Mouse (Mus musculus): ENCODE data around the gene Efcab11. TPM values are rescaled to one million over a fixed set of nuclear protein-coding genes. Genes with fewer than 3 reads are reported as not detected.

Gene Efcab11
- polyA plus RNA-seq, 1 experiment from 2014 or later: 27.3 TPM

DNA sequence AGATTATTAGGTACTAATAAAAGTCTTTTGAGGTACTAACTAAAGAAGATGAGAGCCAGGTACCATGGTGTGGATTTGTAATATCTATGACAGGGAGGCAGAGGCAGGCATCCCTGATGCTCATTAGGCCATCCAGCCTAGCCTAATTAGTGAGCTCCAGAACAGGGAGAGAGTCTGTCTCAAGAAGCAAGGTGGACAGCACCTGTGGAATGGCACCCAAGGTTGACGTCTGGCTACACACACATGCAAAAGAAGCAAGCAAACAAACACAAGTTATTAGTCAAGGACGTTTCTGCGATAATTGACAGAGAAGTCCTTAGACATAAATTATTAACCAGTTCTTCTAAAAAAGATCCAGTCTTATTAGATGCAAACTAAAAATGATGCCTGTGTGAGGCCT lies 114.6 kb downstream of the Efcab11 start:
- H3K4me2 ChIP-seq (ENCODE audit: low read depth, low read length): no peak overlapping the region
- H3K4me3 ChIP-seq (ENCODE audit: low read depth, low read length): no peak overlapping the region
- DNase-seq (ENCODE audit: low spot score) (no peak), ATAC-seq (replicated peaks; ENCODE audit: insufficient number of reproducible peaks, low FRiP score, low TSS enrichment, low read depth) (no peak)
- no peaks in the 10 kb centered on the region for H3K36me3 ChIP-seq (replicated peaks; ENCODE audit: control insufficient read depth, insufficient read depth, low read depth, low read length)
- no peak overlapping the region for H3K27ac ChIP-seq (replicated peaks; ENCODE audit: low read depth, low read length)
- 96% methylated on average over 3 of the region's 3 CpGs for WGBS
- H3K4me1 ChIP-seq (ENCODE audit: control insufficient read depth, insufficient read depth, low read length): no peaks in the 10 kb centered on the region
- no peaks in the 10 kb centered on the region for H3K27me3 ChIP-seq (ENCODE audit: control insufficient read depth, insufficient read depth, low read length)
- H3K9ac ChIP-seq (replicated peaks; ENCODE audit: low read length): no peak overlapping the region
- no peaks in the 10 kb centered on the region for H3K9me3 ChIP-seq (replicated peaks; ENCODE audit: control insufficient read depth, low read length)

DNA sequence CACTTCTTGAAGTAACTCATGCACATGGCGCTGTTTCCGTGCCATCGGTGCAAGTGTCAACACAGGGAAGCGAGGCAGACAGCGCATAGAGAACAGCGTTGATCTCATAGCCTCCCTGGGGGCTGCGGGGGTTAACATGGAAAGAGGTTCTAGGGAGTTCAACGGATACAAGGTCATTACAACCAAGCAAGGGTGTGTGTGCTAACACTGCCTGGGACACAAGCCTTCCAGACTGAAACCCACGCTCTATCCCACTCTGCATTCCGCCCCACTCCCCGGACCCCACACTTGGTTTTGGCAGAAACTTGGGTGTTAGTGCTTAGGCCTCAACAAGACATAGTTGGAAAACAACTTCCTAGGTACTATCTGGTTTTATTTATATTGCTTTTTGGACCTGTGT lies 116.5 kb downstream of the Efcab11 start:
- H3K4me2 ChIP-seq (ENCODE audit: low read depth, low read length): no peak overlapping the region
- no peak overlapping the region for H3K4me3 ChIP-seq (ENCODE audit: low read depth, low read length)
- H3K27me3 ChIP-seq (ENCODE audit: control insufficient read depth, insufficient read depth, low read length): no peaks in the 10 kb centered on the region
- no peaks in the 10 kb centered on the region for H3K36me3 ChIP-seq (replicated peaks; ENCODE audit: control insufficient read depth, insufficient read depth, low read depth, low read length)
- H3K9ac ChIP-seq (replicated peaks; ENCODE audit: low read length): no peak overlapping the region
- no peaks in the 10 kb centered on the region for H3K9me3 ChIP-seq (replicated peaks; ENCODE audit: control insufficient read depth, low read length)
- H3K27ac ChIP-seq (replicated peaks; ENCODE audit: low read depth, low read length): no peak overlapping the region
- ATAC-seq (replicated peaks; ENCODE audit: insufficient number of reproducible peaks, low FRiP score, low TSS enrichment, low read depth) (no peak), DNase-seq (ENCODE audit: low spot score) (no peak)
- no peaks in the 10 kb centered on the region for H3K4me1 ChIP-seq (ENCODE audit: control insufficient read depth, insufficient read depth, low read length)
- WGBS: 90% methylated on average over 11 of the region's 11 CpGs

DNA sequence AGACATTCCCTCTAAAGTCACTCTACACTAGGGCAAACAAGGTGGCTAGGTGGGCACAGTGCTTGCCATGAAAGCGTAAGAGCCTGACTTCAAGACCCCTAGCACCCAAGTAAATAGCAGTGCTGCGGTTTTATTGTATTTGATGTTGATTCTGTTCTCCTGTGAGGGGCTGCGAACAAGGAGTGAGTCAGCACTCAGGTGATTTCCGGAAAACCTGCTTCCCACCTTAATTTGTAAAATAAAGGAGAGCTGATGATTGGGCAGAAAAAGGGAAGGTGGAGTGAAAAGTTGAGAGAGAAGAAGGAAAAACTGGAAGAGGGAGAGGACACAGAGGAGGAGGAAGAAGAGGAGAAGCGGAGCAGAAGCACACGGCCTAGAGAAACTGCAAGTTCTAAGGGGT lies 118.3 kb downstream of the Efcab11 start:
- no peaks in the 10 kb centered on the region for H3K27me3 ChIP-seq (ENCODE audit: control insufficient read depth, insufficient read depth, low read length)
- ATAC-seq (replicated peaks; ENCODE audit: insufficient number of reproducible peaks, low FRiP score, low TSS enrichment, low read depth): no peak
- no peaks in the 10 kb centered on the region for H3K36me3 ChIP-seq (replicated peaks; ENCODE audit: control insufficient read depth, insufficient read depth, low read depth, low read length)
- WGBS: 91% methylated on average over 6 of the region's 6 CpGs
- no peak for DNase-seq (ENCODE audit: low spot score)
- no peaks in the 10 kb centered on the region for H3K9me3 ChIP-seq (replicated peaks; ENCODE audit: control insufficient read depth, low read length)
- H3K9ac ChIP-seq (replicated peaks; ENCODE audit: low read length): no peak overlapping the region
- H3K4me3 ChIP-seq (ENCODE audit: low read depth, low read length): no peak overlapping the region
- H3K4me1 ChIP-seq (ENCODE audit: control insufficient read depth, insufficient read depth, low read length): no peaks in the 10 kb centered on the region
- no peak overlapping the region for H3K4me2 ChIP-seq (ENCODE audit: low read depth, low read length)
- no peak overlapping the region for H3K27ac ChIP-seq (replicated peaks; ENCODE audit: low read depth, low read length)

DNA sequence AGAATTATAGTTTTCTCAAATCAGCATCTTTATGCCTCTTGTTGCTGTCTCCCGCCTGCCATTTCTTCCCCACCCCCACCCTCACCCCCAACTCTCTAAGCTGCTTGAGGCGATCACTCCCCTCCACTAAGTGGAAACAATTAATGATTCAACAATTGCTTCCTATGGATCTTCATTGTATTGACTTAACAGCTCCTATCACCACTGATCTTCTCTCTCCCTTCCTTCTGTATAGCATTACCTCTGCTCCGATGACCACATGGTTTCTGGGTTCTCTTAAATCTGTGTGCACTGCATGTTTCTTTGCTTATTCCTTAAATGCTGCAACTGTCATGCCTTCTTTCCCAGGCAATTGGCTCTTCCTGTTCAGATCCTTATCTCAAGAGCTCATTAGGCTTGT lies 120.2 kb downstream of the Efcab11 start:
- Histone ChIP-seq H3K4me3 (ENCODE audit: low read depth, low read length) (no peak overlapping the region), H3K27ac (replicated peaks; ENCODE audit: low read depth, low read length) (no peak overlapping the region), H3K9me3 (replicated peaks; ENCODE audit: control insufficient read depth, low read length) (no peaks in the 10 kb centered on the region), H3K36me3 (replicated peaks; ENCODE audit: control insufficient read depth, insufficient read depth, low read depth, low read length) (no peaks in the 10 kb centered on the region), H3K9ac (replicated peaks; ENCODE audit: low read length) (no peak overlapping the region), H3K4me1 (ENCODE audit: control insufficient read depth, insufficient read depth, low read length) (no peaks in the 10 kb centered on the region), H3K4me2 (ENCODE audit: low read depth, low read length) (no peak overlapping the region), H3K27me3 (ENCODE audit: control insufficient read depth, insufficient read depth, low read length) (no peaks in the 10 kb centered on the region)
- 65% methylated on average over 3 of the region's 3 CpGs for WGBS
- no peak for ATAC-seq (replicated peaks; ENCODE audit: insufficient number of reproducible peaks, low FRiP score, low TSS enrichment, low read depth)
- DNase-seq (ENCODE audit: low spot score): no peak

DNA sequence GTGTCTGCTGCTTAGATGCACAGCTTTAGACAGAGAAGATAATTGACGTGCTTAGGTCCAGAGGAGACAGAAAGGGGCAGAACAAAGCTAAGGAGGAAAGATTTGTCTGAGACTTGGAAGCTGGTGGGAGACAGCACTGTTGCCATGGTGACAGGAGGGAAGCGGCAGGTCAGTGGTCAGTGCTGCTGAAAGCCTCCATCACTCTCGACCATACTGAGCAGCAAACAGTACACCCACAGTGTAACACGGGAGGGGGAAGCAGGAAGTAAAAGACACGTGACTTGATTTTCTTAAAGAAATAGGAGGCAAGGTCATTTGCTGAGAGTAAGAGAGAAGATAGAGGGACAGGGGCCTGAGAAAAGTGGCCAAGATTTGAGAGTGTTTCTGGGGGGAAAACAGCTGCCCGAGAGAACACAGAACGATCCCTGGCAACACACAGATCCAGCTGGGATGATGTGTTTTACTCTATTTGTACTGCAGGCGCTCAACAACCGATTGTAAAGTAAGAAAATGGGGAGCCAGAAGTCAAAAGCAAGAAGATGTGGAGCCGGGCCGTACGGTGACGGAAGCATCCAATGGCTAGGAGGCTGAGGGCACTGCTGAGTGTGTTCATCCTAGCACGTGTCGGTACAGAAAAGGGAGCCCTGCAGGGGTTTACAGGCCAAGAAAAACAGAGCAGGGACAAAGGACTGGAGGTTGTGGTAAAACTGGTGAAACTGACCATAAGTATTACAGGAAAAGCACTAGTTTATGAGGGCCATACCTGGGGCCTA lies 126.3 kb downstream of the Efcab11 start:
- Histone ChIP-seq H3K4me2 (ENCODE audit: low read depth, low read length) (no peak overlapping the region), H3K27ac (replicated peaks; ENCODE audit: low read depth, low read length) (no peak overlapping the region), H3K36me3 (replicated peaks; ENCODE audit: control insufficient read depth, insufficient read depth, low read depth, low read length) (no peaks in the 10 kb centered on the region), H3K27me3 (ENCODE audit: control insufficient read depth, insufficient read depth, low read length) (no peaks in the 10 kb centered on the region), H3K4me3 (ENCODE audit: low read depth, low read length) (no peak overlapping the region), H3K4me1 (ENCODE audit: control insufficient read depth, insufficient read depth, low read length) (no peaks in the 10 kb centered on the region), H3K9me3 (replicated peaks; ENCODE audit: control insufficient read depth, low read length) (no peaks in the 10 kb centered on the region), H3K9ac (replicated peaks; ENCODE audit: low read length) (no peak overlapping the region)
- ATAC-seq (replicated peaks; ENCODE audit: insufficient number of reproducible peaks, low FRiP score, low TSS enrichment, low read depth) (0 out of 2 replicates have a peak, but pooled peaks have one; percentile 62), DNase-seq (ENCODE audit: low spot score) (peak; percentile 61)
- 57% methylated on average over 15 of the region's 15 CpGs for WGBS

DNA sequence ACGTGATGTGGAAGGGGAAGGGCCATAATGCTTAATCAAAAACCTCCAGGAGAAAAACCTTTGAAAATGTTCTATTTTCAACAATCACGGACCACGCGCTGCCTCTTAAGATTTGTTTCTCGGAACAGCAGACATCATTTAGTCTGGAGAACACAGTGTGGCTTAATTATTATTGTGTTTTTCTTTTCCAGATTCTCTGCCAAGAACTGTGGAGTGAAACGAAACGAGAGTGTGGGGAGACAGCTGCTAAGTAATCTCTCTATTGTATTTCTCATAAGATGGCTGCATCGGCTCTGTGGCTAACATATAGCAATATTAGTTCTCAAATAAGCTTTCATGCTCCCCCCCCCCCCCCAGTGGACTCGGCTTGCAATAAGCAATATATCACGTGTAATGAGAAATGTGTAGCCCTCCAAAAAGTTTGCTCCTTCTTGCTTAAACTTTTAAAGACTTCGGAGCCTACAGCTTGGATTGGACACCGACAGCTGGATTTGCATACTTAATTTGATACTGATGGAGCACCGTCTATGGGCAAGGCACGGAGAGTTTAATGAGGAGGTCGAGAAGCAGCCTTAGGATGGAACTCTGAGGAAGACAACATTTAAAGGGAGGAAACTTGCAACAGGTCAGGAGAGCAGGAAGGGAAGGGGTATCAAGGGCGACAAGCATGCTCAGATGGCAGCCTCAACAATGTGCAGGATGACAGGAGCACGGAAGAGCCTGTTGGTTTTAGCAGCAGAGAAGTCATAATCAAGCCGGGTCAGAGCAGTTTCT lies 127.1 kb downstream of the Efcab11 start:
- H3K9ac ChIP-seq (replicated peaks; ENCODE audit: low read length): no peak overlapping the region
- no peaks in the 10 kb centered on the region for H3K9me3 ChIP-seq (replicated peaks; ENCODE audit: control insufficient read depth, low read length)
- no peaks in the 10 kb centered on the region for H3K36me3 ChIP-seq (replicated peaks; ENCODE audit: control insufficient read depth, insufficient read depth, low read depth, low read length)
- H3K27ac ChIP-seq (replicated peaks; ENCODE audit: low read depth, low read length): no peak overlapping the region
- no peak overlapping the region for H3K4me2 ChIP-seq (ENCODE audit: low read depth, low read length)
- 59% methylated on average over 18 of the region's 18 CpGs for WGBS
- DNase-seq (ENCODE audit: low spot score): no peak
- H3K4me1 ChIP-seq (ENCODE audit: control insufficient read depth, insufficient read depth, low read length): no peaks in the 10 kb centered on the region
- ATAC-seq (replicated peaks; ENCODE audit: insufficient number of reproducible peaks, low FRiP score, low TSS enrichment, low read depth): no peak; the same call in 1 of the 2 replicates
- no peak overlapping the region for H3K4me3 ChIP-seq (ENCODE audit: low read depth, low read length)
- no peaks in the 10 kb centered on the region for H3K27me3 ChIP-seq (ENCODE audit: control insufficient read depth, insufficient read depth, low read length)

DNA sequence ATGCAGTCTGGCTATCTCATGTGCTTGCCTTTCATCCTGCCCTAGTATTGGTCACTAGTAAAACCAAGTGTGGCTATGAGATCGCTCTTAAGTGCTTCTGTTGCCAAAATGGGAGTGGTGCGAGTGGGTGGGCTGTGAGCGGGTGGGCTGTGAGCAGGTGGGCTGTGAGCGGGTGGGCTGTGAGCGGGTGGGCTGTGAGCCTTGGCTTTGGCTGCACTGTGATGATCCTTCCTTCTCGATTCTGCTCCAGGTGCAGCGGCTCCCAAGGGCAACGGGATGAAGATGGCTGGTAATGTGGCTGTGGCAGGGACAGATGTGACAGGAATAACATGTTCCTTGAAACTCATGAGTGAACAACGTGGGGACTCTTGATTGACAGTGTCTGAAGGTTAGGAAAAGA lies 128.0 kb downstream of the Efcab11 start:
- WGBS: 86% methylated on average over 9 of the region's 9 CpGs

DNA sequence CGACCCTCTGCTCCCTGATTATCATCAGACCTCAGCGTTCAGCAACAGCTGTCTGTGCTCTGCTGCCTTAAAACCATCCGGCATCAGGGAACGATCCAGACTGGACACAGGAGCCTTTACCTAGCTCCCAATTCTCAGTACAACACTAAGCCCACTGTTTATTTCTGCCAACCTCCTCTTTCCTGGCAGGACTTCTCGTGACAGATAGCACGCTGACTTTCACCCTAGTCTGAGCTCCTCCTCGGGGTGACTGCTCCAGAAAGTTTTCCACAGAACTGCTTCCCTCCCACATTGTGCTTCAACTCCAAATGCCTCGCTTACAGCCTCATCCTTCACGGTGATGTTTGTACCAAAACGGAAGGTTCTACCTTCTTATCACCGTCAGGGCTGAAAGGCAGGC lies 131.3 kb downstream of the Efcab11 start:
- Histone ChIP-seq H3K9me3 (replicated peaks; ENCODE audit: control insufficient read depth, low read length) (no peaks in the 10 kb centered on the region), H3K4me1 (ENCODE audit: control insufficient read depth, insufficient read depth, low read length) (no peaks in the 10 kb centered on the region), H3K27ac (replicated peaks; ENCODE audit: low read depth, low read length) (no peak overlapping the region), H3K9ac (replicated peaks; ENCODE audit: low read length) (no peak overlapping the region), H3K27me3 (ENCODE audit: control insufficient read depth, insufficient read depth, low read length) (no peaks in the 10 kb centered on the region), H3K36me3 (replicated peaks; ENCODE audit: control insufficient read depth, insufficient read depth, low read depth, low read length) (no peaks in the 10 kb centered on the region), H3K4me3 (ENCODE audit: low read depth, low read length) (no peak overlapping the region), H3K4me2 (ENCODE audit: low read depth, low read length) (no peak overlapping the region)
- no peak for DNase-seq (ENCODE audit: low spot score)
- no peak for ATAC-seq (replicated peaks; ENCODE audit: insufficient number of reproducible peaks, low FRiP score, low TSS enrichment, low read depth)
- 79% methylated on average over 11 of the region's 11 CpGs for WGBS

More for the DNA sequence above, 128.0 kb downstream of the Efcab11 start:
- no peaks in the 10 kb centered on the region for H3K27me3 ChIP-seq (ENCODE audit: control insufficient read depth, insufficient read depth, low read length)
- H3K4me1 ChIP-seq (ENCODE audit: control insufficient read depth, insufficient read depth, low read length): no peaks in the 10 kb centered on the region
- ATAC-seq (replicated peaks; ENCODE audit: insufficient number of reproducible peaks, low FRiP score, low TSS enrichment, low read depth) (no peak), DNase-seq (ENCODE audit: low spot score) (no peak)
- no peaks in the 10 kb centered on the region for H3K36me3 ChIP-seq (replicated peaks; ENCODE audit: control insufficient read depth, insufficient read depth, low read depth, low read length)
- no peak overlapping the region for H3K4me3 ChIP-seq (ENCODE audit: low read depth, low read length)
- H3K9me3 ChIP-seq (replicated peaks; ENCODE audit: control insufficient read depth, low read length): no peaks in the 10 kb centered on the region
- no peak overlapping the region for H3K27ac ChIP-seq (replicated peaks; ENCODE audit: low read depth, low read length)
- no peak overlapping the region for H3K9ac ChIP-seq (replicated peaks; ENCODE audit: low read length)
- no peak overlapping the region for H3K4me2 ChIP-seq (ENCODE audit: low read depth, low read length)
